Mouse (Mus musculus): ENCODE measurements around the gene Fxyd1. TPM values are rescaled to one million over a fixed set of nuclear protein-coding genes. Genes with fewer than 3 reads are reported as not detected.

Fxyd1 gene
- total and polyA plus RNA-seq, 3 experiments: 0.22 TPM; not detected in 2

- TF ChIP-seq MYC (IDR thresholded peaks at IDR 0.05; ENCODE audit: low read depth, low read length): no peak
- H3K27me3 ChIP-seq (ENCODE audit: control insufficient read depth in 1 of 2, insufficient read depth in 2 of 2, low read length in 2 of 2): no peaks in the 10 kb centered on the region; a peak in 2 of 4 replicates
- no peak for DNase-seq (ENCODE audit: low read depth, low spot score)
Measured at GRCm38 (mm10) chr7:31070324-31070723, 13.3 kb upstream of the Fxyd1 start.

GRCm38 (mm10) chr7:31069491-31069890 lies 12.5 kb upstream of the Fxyd1 start:
- Histone ChIP-seq H3K4me1 (ENCODE audit: control insufficient read depth in 1 of 2, insufficient read depth in 2 of 2, low read length in 2 of 2) (no peaks in the 10 kb centered on the region), H3K79me2 (ENCODE audit: control insufficient read depth, insufficient read depth, low read length, poor library complexity) (no peaks in the 10 kb centered on the region), H3K27me3 (ENCODE audit: control insufficient read depth in 1 of 2, insufficient read depth in 2 of 2, low read length in 2 of 2) (no peaks in the 10 kb centered on the region; a peak in 2 of 4 replicates), H3K27ac (ENCODE audit: control insufficient read depth, low read depth, low read length) (no peak overlapping the region), H3K36me3 (ENCODE audit: control insufficient read depth in 1 of 2, insufficient read depth in 2 of 2, low read length in 2 of 2) (no peaks in the 10 kb centered on the region), H3K9ac (ENCODE audit: control insufficient read depth, low read depth, low read length, poor library complexity, severe bottlenecking) (no peak overlapping the region), H3K4me3 (ENCODE audit: control insufficient read depth in 1 of 2, insufficient read depth in 1 of 2, low read depth in 2 of 2, low read length in 2 of 2) (no peak overlapping the region), H3K9me3 (replicated peaks; ENCODE audit: insufficient read depth, low read length) (no peaks in the 10 kb centered on the region)
- no peak for DNase-seq (ENCODE audit: low read depth, low spot score)
- no peak for TF ChIP-seq SIN3A (IDR thresholded peaks at IDR 0.05; ENCODE audit: low read length)
- no peak for TF ChIP-seq ZKSCAN1 (IDR thresholded peaks at IDR 0.05; ENCODE audit: low read depth, low read length)
- no peak for TF ChIP-seq KAT2A (conservative IDR thresholded peaks at IDR 0.05; ENCODE audit: low read depth, low read length)
- no peak for TF ChIP-seq USF2 (IDR thresholded peaks at IDR 0.05; ENCODE audit: borderline replicate concordance in 1 of 2, insufficient read depth in 1 of 2, low read depth in 1 of 2, low read length in 2 of 2)
- TF ChIP-seq MXI1 (IDR thresholded peaks at IDR 0.05; ENCODE audit: low read depth, low read length): no peak

More at GRCm38 (mm10) chr7:31070324-31070723, 13.3 kb upstream of the Fxyd1 start:
- no peak overlapping the region for H3K4me3 ChIP-seq (ENCODE audit: control insufficient read depth in 1 of 2, insufficient read depth in 1 of 2, low read depth in 2 of 2, low read length in 2 of 2)
- H3K36me3 ChIP-seq (ENCODE audit: control insufficient read depth in 1 of 2, insufficient read depth in 2 of 2, low read length in 2 of 2): no peaks in the 10 kb centered on the region
- H3K9ac ChIP-seq (ENCODE audit: control insufficient read depth, low read depth, low read length, poor library complexity, severe bottlenecking): no peak overlapping the region
- no peaks in the 10 kb centered on the region for H3K4me1 ChIP-seq (ENCODE audit: control insufficient read depth in 1 of 2, insufficient read depth in 2 of 2, low read length in 2 of 2)
- no peaks in the 10 kb centered on the region for H3K79me2 ChIP-seq (ENCODE audit: control insufficient read depth, insufficient read depth, low read length, poor library complexity)
- no peak overlapping the region for H3K27ac ChIP-seq (ENCODE audit: control insufficient read depth, low read depth, low read length)
- no peaks in the 10 kb centered on the region for H3K9me3 ChIP-seq (replicated peaks; ENCODE audit: insufficient read depth, low read length)

- H3K9ac ChIP-seq (ENCODE audit: control insufficient read depth, low read depth, low read length, poor library complexity, severe bottlenecking): no peak overlapping the region
- TF ChIP-seq MAX (IDR thresholded peaks at IDR 0.05; ENCODE audit: low read length) (no peak), ZC3H11A (IDR thresholded peaks at IDR 0.05; ENCODE audit: low read depth, low read length) (no peak), POLR2AphosphoS5 (IDR thresholded peaks at IDR 0.05; ENCODE audit: borderline replicate concordance, low read depth, low read length) (no peak), CHD1 (IDR thresholded peaks at IDR 0.05; ENCODE audit: low read depth, low read length) (no peak), NELFE (IDR thresholded peaks at IDR 0.05; ENCODE audit: low read depth, low read length) (no peak), MAFK (IDR thresholded peaks at IDR 0.05; ENCODE audit: borderline replicate concordance, low read depth, low read length) (no peak), TAL1 (IDR thresholded peaks at IDR 0.05; ENCODE audit: low read length) (no peak), POLR2AphosphoS2 (IDR thresholded peaks at IDR 0.05; ENCODE audit: low read length) (no peak), ZMIZ1 (IDR thresholded peaks at IDR 0.05; ENCODE audit: low read depth, low read length) (no peak), MYB (IDR thresholded peaks at IDR 0.05; ENCODE audit: low read depth, low read length) (no peak), ELF1 (IDR thresholded peaks at IDR 0.05; ENCODE audit: low read depth, low read length) (no peak), UBTF (IDR thresholded peaks at IDR 0.05; ENCODE audit: borderline replicate concordance, insufficient read depth, low read depth, low read length) (no peak), USF2 (IDR thresholded peaks at IDR 0.05; ENCODE audit: borderline replicate concordance in 1 of 2, insufficient read depth in 1 of 2, low read depth in 1 of 2, low read length in 2 of 2) (no peak), SIN3A (IDR thresholded peaks at IDR 0.05; ENCODE audit: low read length) (no peak), ZNF384 (IDR thresholded peaks at IDR 0.05; ENCODE audit: low read depth, low read length) (no peak), MEF2A (IDR thresholded peaks at IDR 0.05; ENCODE audit: extremely low read depth, insufficient replicate concordance, low read depth, low read length, poor library complexity, severe bottlenecking) (no peak), HCFC1 (IDR thresholded peaks at IDR 0.05; ENCODE audit: low read depth, low read length) (no peak)
- H3K4me1 ChIP-seq (ENCODE audit: control insufficient read depth in 1 of 2, insufficient read depth in 2 of 2, low read length in 2 of 2): no peaks in the 10 kb centered on the region
- H3K9me3 ChIP-seq (replicated peaks; ENCODE audit: insufficient read depth, low read length): no peaks in the 10 kb centered on the region
- H3K36me3 ChIP-seq (ENCODE audit: control insufficient read depth in 1 of 2, insufficient read depth in 2 of 2, low read length in 2 of 2): no peaks in the 10 kb centered on the region
- no peaks in the 10 kb centered on the region; a peak in 1 of 4 replicates for H3K27me3 ChIP-seq (ENCODE audit: control insufficient read depth in 1 of 2, insufficient read depth in 2 of 2, low read length in 2 of 2)
- no peak overlapping the region for H3K4me3 ChIP-seq (ENCODE audit: control insufficient read depth in 1 of 2, insufficient read depth in 1 of 2, low read depth in 2 of 2, low read length in 2 of 2)
- no peak overlapping the region for H3K27ac ChIP-seq (ENCODE audit: control insufficient read depth, low read depth, low read length)
- no peaks in the 10 kb centered on the region for H3K79me2 ChIP-seq (ENCODE audit: control insufficient read depth, insufficient read depth, low read length, poor library complexity)
- DNase-seq (ENCODE audit: low read depth, low spot score): no peak
Measured at GRCm38 (mm10) chr7:31067836-31068235, 10.8 kb upstream of the Fxyd1 start.

Measured in MEL (cell line).